Mouse (Mus musculus): ENCODE measurements around the gene Dclk2.

- TF ChIP-seq CTCF (IDR thresholded peaks at IDR 0.05; ENCODE audit: control insufficient read depth, insufficient read depth, insufficient read length) (no peak), MAX (IDR thresholded peaks at IDR 0.05) (no peak), MYOD1 (IDR thresholded peaks at IDR 0.05; ENCODE audit: control insufficient read depth, insufficient read length, low read depth) (no peak), MYOG (IDR thresholded peaks at IDR 0.05; ENCODE audit: control insufficient read depth, extremely low read depth, insufficient read length) (no peak), USF1 (IDR thresholded peaks at IDR 0.05; ENCODE audit: low read depth) (no peak), FOSL1 (IDR thresholded peaks at IDR 0.05; ENCODE audit: insufficient read depth, low read length, poor library complexity, severe bottlenecking) (no peak), CEBPB (IDR thresholded peaks at IDR 0.05; ENCODE audit: low read depth) (no peak)
Measured at GRCm38 (mm10) chr3:86807750-86808467, 112.7 kb downstream of the Dclk2 start.

Data from C2C12 (cell line).